Mouse (Mus musculus) frontal cortex, postnatal 36 days (tissue): Measurements from ENCODE around the gene Lims1.

Experiments used
- DNase-seq, 2 experiments: peaks; one replicate each; pipeline ENCODE4 v3.0.0; 2022; ENCODE audit warnings: low spot score in 2 of 2

Gene Lims1

DNA sequence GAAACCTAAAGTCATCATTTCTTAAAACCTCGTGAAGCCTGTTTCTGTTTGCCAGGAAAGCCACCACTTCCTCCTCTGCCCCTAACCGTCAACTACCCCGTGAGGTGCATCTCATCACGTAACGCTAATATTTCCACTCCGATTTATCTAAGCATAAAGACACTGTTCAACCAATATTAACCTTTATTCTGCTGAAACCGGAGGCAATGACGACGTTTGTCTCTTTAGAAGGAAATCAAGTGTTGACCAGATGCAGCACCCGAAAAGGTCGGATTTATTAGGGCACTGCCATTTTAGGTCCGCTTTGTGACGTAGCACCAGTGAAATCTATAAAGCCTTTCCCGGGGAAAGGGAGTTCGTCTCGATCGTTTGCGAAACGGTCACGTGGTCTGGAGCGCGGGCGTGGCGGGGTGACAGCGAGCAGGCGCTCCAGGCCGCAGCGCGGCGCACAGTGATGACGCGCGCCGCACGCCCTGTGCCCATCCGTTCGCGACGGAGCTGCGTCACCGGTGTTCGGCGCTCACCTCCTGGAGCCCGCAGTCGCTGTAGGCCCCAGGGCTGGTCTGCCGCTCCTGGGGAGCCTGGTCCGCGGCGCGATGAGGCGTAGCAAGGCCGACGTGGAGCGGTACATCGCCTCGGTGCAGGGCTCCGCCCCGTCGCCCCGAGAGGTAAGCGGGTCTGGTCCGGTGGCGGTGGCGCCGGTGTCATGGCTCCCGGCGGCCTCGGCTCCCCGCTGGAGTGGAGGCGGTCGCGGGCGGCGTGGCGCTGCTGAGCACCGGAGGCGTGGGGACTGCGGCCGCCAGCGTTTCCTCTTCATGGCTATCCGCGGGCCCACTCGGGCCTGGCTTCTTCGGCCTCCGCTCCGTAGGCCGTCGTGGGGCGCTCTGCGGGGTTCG is 123.4 kb downstream of the Lims1 start, which contains the start of gene Ranbp2:
Gene Ranbp2 (plus strand): TSS at position 537 of the 896 bp plus-strand sequence.
- peak; percentile 98 to 99 for DNase-seq

DNA sequence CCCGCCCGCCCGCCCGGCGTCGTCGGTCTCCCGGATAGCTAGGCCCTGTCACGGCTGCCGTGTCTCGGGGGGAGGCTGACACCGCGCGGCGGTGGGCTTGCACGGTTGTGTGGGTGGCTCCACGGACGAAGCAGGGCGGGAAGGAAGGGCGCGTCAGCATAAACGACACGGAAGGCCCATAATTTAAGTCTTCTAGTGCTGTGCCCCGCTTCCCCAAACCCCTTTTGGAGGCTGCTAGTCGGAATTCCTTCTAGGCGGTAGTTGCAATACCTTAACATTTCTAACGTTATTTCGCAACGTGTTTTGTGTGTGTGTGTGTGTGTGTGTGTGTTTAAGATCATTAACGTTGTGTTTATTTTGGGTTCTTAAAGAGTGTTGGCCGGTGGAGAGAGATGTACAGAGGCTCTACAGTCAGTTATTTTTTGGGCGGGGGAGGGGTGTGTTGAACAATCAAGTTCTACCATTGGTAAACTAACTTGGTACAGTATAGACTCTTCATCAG is 124.1 kb downstream of the Lims1 start:
- no peak for DNase-seq

DNA sequence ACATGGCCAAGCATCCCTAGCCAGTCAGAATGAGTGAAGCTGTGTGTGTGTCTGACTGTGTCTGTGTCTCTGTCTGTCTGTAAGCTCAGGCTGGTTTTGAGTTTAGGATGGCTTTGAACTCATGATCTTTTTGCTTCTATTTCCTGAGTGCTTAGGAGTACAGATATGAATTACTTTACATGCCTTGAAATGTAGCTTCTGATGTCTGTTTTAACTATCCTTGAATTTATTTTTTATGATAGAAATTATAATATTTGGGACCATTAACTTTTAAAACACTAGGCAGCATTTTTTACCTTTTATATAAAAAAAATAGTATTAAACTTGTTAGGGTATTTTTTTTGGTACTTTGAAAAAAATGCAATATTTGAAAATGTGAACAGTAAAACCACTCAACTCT is 128.3 kb downstream of the Lims1 start:
- no peak for DNase-seq

DNA sequence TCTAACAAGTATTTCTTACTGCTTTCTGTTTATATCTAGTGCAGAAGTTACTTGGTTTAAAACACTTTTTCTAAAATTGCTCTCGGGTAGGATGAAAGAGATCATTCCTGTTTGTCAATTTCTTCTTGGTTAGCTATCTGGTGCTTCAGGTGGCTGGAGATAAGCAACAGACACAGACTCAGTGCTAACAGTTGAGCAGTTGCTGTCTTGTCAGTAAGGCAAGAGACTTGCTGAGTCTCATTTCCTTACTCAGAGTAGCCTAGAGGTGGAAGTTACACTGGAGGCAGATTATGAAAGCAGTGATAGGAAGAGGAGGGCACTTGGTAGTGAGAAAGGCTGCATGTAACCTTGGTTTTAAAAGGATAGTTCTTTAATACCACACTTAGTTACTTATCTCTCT is 128.9 kb downstream of the Lims1 start:
- no peak for DNase-seq

DNA sequence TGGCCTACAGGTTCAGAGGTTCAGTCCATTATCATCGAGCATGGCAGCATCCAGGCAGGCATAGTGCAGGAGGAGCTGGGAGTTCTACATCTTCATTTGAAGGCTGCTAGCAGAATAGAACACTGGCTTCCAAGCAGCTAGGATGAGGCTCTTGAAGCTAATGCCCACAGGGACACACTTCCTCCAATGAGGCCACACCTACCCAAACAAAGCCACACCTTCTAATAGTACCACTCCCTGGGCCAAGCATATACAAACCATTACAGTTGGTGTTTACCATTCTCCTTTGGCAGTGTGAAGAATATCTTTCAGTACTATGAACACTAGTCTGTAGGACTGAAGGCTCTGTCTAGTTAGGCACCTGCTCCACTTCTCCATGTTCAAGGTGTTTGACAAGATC is 136.6 kb downstream of the Lims1 start:
- DNase-seq = no peak
